Mouse (Mus musculus): ENCODE measurements at regions not wholly inside any gene's neighbourhood (a gene's known extent, or its start where the extent isn't known, plus 50 kb on each side); places are given as distances from the start of the nearest gene placed in this dataset.
A peak's percentile ranks its signal among the peaks of the same experiment; 100 is the strongest.

GRCm38 (mm10) chr12:35313191-35313925 lies 221.5 kb downstream of the Ahr start:
- DNase-seq: peak; percentile 94

DNA sequence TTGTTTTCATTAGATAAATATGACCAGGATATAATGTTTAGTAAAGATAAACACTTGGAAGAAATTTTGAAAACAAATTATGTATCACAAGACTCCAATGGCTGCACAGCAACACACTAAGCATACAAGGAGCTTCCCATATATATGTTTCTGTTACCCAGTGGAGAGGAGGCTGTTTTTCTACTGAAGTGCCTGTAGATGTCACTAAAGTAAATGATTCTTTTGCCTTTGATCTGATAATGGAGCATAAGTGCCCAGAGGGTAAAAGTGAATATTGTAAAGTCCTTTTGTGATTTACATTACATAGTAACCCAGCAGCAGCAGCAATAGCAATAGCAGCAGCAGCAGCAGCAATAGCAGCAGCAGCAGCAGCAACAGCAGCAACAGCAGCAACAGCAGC lies 226.3 kb downstream of the Ahr start:
- no peak for DNase-seq

DNA sequence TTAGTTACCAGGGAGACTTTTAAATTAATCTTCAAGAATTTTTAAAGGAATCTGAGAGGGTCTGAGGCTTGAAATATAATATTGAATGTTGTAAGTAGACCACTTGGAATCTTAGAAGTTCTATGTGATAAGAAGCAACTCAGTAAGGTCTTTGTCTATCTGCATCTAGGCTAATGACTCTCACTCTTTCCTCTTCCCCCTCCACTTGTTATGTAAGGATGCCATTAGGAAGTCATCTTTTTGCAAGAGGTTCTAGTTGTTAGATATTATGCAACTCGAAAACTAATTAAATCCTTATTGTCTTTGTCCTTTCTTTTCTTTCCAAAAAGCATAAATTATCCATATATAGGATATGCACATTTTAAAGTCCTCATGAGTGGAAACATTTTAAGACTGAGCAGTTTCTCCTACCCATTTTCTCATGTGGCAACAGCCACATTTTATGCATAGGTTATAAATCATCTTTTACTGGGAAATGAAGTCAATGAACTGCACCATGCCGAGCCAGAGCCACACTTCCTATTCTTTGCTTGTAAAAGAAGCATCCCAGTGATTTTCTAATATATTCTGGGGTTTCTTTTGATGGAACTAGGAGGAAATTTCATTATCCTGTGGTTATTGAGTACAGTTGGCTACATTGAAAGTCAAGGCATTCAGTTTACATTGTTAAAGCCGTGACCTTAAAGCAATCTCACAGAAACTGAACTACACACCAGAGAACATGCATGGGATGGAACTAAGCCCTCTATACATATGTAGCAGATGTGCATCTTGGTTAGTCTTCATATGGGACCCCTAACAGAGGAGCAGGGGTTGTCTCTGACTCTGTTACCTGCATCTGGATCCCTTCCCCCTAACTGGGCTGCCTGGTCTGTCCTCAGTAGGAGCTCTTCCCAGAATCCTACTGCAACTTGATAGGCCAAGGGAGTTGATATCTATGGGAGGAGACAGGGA lies 230.8 kb downstream of the Ahr start:
- DNase-seq: no peak

DNA sequence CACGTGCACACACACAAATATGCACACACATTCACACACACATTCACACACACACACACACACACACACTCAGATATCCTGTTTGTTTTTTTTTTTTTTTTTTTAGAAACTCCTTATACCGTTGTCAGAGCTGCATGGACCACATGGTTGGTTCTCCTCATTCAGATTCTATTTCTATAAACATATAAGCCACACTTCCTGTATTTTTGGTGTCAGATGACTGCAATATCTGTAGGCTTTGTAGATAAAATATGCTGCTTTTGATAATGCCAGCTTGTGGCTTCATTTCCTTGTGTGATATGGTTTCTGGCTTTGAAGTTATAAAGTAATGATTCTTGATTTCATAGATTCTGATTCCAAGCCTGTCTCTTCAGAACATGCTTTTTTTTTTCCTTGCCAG lies 231.7 kb downstream of the Ahr start:
- no peak for DNase-seq

DNA sequence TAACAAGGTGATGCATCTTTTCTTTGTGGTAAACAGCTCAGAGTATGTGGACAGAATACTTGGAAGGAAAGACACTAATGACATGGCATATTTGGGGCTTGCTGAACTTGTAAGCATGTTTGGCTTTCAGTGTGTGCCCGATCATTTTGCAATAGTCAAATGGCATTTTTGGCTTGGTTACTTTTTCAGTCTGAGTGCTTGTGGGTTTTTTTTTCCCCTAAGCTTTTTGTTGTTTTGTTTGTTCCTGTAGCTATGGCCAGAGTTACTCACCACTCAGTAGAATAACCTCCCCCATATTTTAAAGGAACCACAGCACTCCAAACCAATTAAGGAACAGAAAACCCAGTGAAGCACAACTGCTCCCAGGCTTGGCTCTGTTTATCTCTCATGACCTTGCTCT lies 240.2 kb downstream of the Ahr start:
- DNase-seq: peak; percentile 89

DNA sequence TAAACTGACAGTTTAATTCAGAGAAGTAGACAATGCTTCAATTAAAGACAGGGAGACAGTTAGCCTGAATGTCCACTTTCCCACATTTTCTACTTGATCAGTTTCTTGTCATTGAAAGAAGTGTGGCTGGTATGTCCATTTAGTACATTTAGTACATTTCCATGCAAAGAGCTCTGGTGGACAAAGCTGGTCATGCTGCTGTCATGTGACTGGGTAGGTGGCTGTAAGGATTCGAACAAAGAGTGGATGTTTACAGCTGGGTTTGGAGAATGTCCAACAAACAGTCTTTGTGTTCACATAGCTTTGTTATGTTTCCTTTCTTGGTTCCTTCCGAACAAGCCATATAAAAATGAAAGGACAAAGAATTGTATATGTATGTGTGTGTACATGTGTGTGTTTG lies 241.3 kb downstream of the Ahr start:
- DNase-seq: no peak

GRCm38 (mm10) chr12:35291941-35292341 lies 242.9 kb downstream of the Ahr start:
- DNase-seq: peak; percentile 94

DNA sequence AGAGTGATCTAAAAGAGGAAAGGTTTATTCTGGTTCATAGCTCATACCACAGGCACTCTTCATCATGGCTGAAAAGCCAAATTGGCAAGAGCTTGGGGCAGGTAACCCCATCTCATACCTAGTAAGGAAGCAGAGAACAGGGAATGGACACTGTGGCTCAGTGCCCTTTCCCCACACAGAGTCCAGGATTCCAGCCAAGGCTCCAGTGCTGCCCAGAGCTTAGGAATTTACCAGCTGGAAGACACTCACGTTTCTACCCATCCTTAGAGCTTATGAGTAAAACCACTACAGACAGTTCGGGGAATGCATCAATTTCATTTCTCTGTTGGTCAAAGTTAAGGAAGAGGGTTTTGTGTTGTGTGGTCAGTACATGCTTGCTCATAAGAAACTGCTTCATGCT lies 241.0 kb downstream of the Snx13 start:
- peak; percentile 91 for DNase-seq

- no peak for DNase-seq
These were observed 240.6 kb downstream of the Snx13 start for GRCm38 (mm10) chr12:35287570-35287969.

DNA sequence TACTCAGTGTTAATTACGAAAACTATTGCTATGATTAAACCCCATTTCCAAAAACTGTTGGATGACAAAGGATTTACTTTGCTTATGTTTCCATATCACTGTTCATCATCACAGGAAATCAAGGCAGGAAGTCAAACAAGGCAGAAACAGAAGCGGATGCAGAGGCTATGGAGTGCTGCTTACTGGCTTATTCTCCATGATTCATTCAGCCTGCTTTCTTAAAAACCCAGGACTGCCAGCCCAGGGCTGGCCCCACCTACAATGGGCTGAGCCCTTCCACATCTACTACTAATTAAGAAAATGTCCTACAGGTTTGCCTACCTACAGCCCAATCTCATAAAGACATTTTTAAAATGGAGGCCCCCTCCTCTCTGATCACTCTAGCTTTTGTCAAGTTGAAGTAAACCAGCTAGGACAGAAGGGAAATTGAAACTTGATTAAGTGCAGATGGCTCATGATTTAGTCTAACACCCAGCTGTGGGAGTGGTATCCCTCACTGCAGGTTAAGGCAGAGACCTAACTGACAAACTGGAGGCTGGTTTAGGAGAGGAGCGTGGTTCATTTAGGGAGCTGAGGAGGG lies 240.1 kb downstream of the Snx13 start:
- no peak for DNase-seq

GRCm38 (mm10) chr12:35284345-35284744 lies 237.4 kb downstream of the Snx13 start:
- no peak for DNase-seq

DNA sequence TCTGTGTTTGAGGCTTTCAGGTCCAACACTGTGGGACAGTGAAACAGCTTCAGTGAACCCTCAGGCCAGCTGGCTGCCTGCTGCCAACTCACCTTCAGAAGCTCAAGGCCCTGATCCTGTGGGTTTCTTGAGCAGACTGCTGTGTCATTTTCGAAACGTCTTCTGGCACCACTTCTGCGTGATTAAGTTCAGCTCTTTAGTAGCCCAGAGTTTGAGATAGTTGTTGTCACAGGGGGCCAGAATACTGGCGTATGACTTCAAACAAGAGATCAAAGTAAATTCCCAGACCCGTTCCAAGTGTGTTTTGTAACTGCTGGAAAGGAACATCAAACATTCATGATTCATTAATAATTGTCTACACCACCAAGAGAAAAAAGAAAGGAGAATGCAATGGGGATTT lies 236.9 kb downstream of the Snx13 start:
- peak; percentile 86 for DNase-seq

DNA sequence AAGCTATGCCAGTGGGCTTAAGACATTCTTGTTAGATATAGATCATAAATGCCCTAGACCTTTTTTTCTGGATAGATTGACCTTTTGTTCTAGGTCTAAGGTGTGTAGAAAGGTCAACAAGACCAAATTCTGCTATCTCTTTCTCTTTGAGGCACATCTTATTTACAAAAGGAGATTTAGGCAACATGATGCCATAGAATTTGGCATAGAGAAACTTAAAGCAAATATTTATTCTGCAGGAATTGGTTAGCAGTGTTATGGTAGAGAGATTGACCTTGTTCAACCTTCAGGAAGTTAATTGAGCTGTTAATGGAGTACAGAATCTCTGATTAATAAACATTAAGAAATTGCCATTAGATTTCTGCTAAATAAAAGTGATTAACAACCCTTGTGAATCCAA lies 236.4 kb downstream of the Snx13 start:
- DNase-seq: no peak

DNA sequence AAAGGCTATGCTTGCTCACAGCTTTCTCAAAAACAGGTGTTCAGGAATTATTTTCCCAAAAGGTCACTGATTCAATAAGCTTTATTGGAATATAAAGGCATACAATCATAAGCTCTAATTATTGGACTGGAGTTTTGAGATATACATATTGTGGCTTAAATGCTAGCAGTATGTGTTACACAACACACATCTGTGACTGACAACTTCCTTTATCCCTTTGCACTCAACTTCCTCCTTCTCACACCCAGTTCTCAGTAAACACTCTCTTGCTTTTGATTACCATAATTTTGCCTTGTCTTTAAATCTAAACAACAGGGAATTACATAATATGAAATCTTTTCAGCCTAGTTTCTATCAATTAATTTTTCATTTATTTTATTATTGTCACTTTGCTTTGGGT lies 222.5 kb downstream of the Snx13 start:
- no peak for DNase-seq

- peak; percentile 80 for DNase-seq
These were observed 221.0 kb downstream of the Snx13 start for GRCm38 (mm10) chr12:35268006-35268405.

DNA sequence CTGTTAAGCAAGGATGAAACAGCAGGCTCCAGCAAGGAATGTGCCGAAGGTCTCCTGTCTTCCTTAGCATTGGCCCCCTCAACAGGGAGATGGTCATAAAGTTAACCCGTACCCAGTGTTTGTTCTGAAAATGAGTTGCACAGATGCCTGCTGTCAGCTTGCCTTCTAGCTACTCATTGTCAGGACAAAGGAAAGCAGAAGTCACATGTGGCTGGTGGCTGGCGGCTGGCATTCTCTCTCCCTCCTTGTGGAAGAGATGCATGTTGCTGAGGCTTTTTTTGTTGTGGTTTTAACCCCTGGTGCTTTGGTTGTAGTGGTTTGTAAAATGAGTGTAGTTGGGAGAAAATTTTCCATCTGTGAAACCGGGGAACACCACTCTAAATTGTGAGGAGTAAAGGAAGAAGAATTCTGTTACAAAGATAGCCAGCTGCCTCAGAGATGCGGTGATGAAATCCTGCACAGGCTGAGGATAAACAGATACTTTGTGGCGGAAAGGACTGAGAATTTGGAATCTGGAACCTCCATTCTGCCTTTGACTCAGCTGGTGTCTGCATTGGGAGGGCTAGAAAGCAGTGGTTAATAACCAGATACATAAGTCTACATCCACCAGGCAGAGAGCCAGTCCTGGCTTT lies 220.2 kb downstream of the Snx13 start:
- peak; percentile 84 for DNase-seq

DNA sequence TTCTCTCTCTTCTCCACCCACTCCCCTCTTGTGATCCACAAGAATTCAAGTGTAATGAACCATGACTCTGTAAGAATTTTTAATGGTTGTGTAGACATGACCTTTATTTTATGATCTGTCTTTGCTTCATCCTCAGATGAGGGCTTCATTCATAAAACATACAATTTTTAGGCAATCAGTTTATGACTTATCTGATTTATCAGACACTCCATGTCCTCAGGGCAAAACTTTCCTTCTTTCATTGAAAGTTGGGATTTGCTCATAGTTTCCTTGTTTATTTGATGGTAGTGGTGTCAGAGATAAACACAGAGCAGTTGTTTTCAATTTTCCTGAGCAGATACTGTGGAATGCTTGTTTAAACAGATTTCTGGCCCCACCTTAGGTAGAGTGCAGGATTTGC lies 212.8 kb downstream of the Snx13 start:
- no peak for DNase-seq

DNA sequence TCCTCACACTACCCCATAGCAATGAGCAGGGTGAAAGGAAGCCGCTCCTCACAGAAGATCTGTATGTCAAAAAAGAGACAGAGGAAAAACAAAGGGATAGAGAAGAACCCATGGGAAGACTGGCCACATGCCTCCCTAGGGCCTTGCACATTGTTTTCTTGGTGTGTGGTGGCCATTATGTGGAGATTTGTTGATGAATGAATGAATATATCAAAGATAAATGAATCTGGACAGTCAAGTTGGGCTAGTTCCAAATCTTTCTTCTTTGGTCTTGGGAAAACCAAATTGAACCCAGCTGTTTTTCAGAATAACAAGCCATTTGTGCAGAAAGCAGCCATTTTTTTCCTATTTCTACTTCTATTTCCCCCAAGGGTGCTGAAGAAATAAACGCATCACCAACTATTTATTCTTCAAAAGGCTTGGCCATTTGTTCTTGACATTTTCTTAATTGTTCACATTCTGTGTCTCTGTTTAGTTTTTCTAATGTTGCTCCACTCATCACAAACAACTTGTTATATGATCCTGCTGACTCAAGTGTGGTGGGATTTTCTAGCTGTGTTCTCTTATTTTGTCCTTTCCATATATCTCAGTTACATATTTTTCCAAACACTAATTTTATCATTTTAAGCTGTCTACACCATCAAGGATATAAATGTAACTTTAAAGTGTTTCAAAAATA lies 208.9 kb downstream of the Snx13 start:
- DNase-seq: no peak

DNA sequence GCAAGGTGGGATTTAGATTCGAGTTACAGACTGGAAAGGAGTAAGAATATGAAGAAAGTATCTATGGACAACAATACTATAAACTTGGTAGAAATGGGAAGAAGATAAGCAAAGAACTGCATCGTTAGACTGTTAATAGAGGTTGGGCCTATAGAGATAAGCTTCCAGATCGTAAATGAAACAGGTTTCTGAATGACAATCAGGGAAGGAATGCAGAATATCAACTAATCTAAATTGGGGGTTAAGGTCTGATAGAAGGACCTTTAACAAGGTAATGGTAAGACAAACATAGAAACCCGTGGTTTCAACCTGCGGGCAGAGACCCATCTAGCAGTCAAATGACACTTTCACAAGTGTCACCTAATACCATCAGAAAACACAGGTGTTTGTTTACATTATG lies 201.5 kb downstream of the Snx13 start:
- no peak for DNase-seq

DNA sequence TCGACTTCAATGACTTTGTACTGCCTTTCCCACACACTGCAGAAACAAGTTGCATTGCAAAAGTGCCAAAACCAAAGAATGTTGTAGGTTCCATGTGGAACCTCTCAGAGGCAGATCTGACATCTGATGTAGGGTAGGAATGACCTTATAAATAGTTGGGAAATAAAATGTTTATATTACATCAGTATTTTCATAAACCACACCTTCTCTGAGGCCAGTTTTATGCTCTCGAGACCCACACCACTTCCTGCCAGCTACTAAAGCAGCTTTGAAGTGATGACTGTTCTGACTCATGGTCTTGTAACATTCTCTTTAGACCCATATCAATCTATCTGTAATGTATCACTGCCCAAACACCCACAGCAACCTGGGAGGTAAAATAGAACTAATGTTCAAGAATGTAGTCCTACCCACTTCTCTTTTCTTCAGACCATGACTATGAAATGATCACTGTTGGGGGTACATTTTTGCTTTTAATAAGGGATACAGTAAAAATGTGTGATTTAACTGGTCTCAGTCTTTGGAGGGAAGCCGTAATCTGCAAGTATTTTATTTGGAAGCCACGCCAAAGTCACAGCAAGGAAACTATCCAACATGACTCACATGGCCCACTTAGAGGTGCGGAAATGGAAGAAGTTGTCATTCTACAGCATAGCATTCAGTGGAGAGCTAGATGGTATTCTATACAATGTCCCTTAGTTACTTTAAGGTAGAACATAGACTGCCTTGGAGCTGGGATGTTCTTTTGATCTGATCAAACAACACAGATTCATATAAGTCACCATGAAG lies 199.4 kb downstream of the Snx13 start:
- DNase-seq: no peak

DNA sequence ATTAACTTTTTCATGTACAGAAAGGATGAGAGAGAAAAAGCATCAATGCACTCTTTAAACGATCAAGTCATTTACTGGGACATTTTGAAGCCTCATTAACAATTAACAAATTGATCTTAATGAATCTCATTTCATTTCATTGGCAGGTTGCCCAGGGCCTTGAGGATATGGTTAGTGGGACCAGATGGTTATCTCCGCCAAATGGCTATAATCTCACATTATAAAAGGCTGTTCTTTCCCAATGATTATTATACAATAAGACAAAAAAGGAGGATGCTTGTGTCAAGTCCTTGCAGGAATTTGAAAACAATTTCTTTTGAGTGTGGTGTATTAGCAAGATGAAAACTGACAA lies 185.3 kb downstream of the Snx13 start:
- DNase-seq: no peak
